In the genomic region with DNA sequence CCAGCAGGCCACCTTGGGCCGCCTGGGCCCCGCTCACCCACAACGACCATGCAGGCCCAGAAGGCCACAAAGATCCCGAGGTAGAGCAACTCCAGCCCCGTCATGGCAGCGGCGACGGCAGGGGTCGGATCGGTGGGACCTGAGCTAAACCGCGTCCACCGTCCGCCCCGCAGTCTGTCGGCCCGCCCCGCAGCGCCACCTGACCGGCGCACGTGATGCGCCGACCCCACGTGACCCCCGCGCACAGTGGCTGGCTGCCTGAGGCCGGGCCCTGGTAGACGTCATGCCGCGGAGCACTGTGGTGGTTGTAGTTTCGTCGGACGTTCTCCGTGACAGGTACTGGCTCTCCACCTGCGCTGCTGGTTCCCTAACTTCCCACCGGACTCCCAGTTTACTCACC, we compare ENCODE assay signal across 7 mouse cellular contexts. TPM values are rescaled to one million over a fixed set of nuclear protein-coding genes. Genes with fewer than 3 reads are reported as not detected.
DNase-seq lines count a peak whose midpoint lies in the region; ATAC-seq lines count a peak whose summit lies in the region.

Gene Atp6v0b (minus strand): TSS at position 201 of the 400 bp plus-strand sequence.

- peaks cover 35% of the 10 kb centered on the region for H3K4me1 ChIP-seq in intestine, embryonic 16.5 days (ENCODE audit: control insufficient read depth, insufficient read depth, low read length)
- peaks cover 32% of the 10 kb centered on the region for H3K4me1 ChIP-seq in midbrain, embryonic 11.5 days (ENCODE audit: control insufficient read depth, insufficient read depth, low read length)

- peak within 1 kb of the TSS; percentile 99 for H3K4me3 ChIP-seq in intestine, embryonic 16.5 days (ENCODE audit: low read length)
- peak within 1 kb of the TSS; percentile 87 for H3K4me3 ChIP-seq in midbrain, embryonic 11.5 days (ENCODE audit: low read depth, low read length)

- under 1% methylated on average over 36 of the region's 37 CpGs for WGBS in intestine, embryonic 16.5 days
- WGBS in midbrain, embryonic 11.5 days: under 1% methylated on average over 35 of the region's 37 CpGs

- peak within 1 kb of the TSS; percentile 95 for H3K9ac ChIP-seq in intestine, embryonic 16.5 days (ENCODE audit: low read depth, low read length)
- H3K9ac ChIP-seq in midbrain, embryonic 11.5 days (ENCODE audit: low read length): peak within 1 kb of the TSS; percentile 86

- H3K27ac ChIP-seq in intestine, embryonic 16.5 days (ENCODE audit: low read length): peak within 1 kb of the TSS; percentile 51
- H3K27ac ChIP-seq in midbrain, embryonic 11.5 days (ENCODE audit: low read depth, low read length): no peak within 1 kb of the TSS

- peak within 1 kb of the TSS; percentile 90 for H3K4me2 ChIP-seq in intestine, embryonic 16.5 days (ENCODE audit: low read depth, low read length)
- H3K4me2 ChIP-seq in midbrain, embryonic 11.5 days: peak within 1 kb of the TSS; percentile 91

- no peaks in the 10 kb centered on the region for H3K9me3 ChIP-seq in intestine, embryonic 16.5 days (ENCODE audit: control insufficient read depth, low read length)
- H3K9me3 ChIP-seq in midbrain, embryonic 11.5 days (ENCODE audit: control insufficient read depth, low read length): no peaks in the 10 kb centered on the region

- peaks cover 11% of the 10 kb centered on the region for H3K36me3 ChIP-seq in intestine, embryonic 16.5 days (ENCODE audit: control insufficient read depth, insufficient read depth, low read length)
- peaks cover 2% of the 10 kb centered on the region; the same call in 1 of the 2 replicates for H3K36me3 ChIP-seq in midbrain, embryonic 11.5 days (ENCODE audit: control insufficient read depth, insufficient read depth, low read length)

- DNase-seq in adrenal gland, adult 8-10 months: peak; percentile 90
- DNase-seq in embryo, embryonic 9.5 days (ENCODE audit: extremely low spot score): peak; percentile 89
- DNase-seq in gastrocnemius, postnatal 4 days (ENCODE audit: low spot score in 2 of 2): peak; percentile 91 to 93
- peak; percentile 95 to 96 for DNase-seq in left cerebral cortex, postnatal 36 days (ENCODE audit: low spot score in 2 of 2)
- DNase-seq in midbrain, embryonic 11.5 days (ENCODE audit: low spot score, missing footprints): peak; percentile 98
- peak; percentile 86 for DNase-seq in skeletal muscle tissue, adult 2 months (ENCODE audit: low read depth, low spot score)

- intact Hi-C loops in left cerebral cortex, postnatal 36 days (cut with DNase I): loop anchor here (2.0 kb wide), 1 partner anchor 28 kb away; the partner anchor contains the start of gene Ipo13

- ATAC-seq in intestine, embryonic 16.5 days: peak; percentile 89
- ATAC-seq in midbrain, embryonic 11.5 days (ENCODE audit: low FRiP score): peak; percentile 85

- H3K27me3 ChIP-seq in intestine, embryonic 16.5 days (replicated peaks; ENCODE audit: control insufficient read depth, insufficient read depth, low read length): no peaks in the 10 kb centered on the region
- no peaks in the 10 kb centered on the region for H3K27me3 ChIP-seq in midbrain, embryonic 11.5 days (ENCODE audit: control insufficient read depth, insufficient read depth, low read length)

RNA-seq across cellular contexts. Expression of gene Atp6v0b, which starts in this region (rescaled TPM):
- total RNA-seq in adrenal gland, adult 8-10 months (2022): 100 to 1,000 TPM; 234 to 264 (median 239) TPM
- 10 to 100 TPM; 67.0 to 70.8 TPM for total RNA-seq in gastrocnemius, postnatal 4 days (2021)
- polyA plus RNA-seq in intestine, embryonic 16.5 days (2015; fragmentation: Nextera tagmentation; extraction: Ambion mirVana): 345 and 371 TPM in 2 replicates
- 100 to 1,000 TPM; 432 to 445 TPM for total RNA-seq in left cerebral cortex, postnatal 36 days (2021)
- polyA plus RNA-seq in midbrain, embryonic 11.5 days (2014; fragmentation: Nextera tagmentation; extraction: Ambion mirVana): 214 and 216 TPM in 2 replicates
